Comparison of ENCODE assay signal across 8 mouse cellular contexts in the genomic region with DNA sequence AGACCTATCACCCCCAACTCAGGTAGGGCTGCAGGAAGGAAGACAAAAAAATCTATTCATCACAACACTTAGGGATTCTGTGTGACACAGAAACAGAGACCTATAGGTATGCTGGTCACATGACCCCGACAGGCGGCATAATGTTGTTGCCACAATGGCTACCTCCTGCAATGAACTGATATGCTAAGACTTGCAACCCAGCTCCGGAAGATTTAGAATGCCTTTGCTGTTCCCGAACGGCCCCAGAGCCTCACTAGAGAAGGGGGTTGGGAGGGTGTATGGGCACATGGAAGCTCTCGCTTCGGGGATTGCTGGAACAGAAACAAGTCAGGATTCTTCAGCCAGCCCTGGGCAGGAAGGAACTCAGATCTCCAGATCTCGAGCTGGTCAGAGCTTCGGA. TPM values are rescaled to one million over a fixed set of nuclear protein-coding genes. Genes with fewer than 3 reads are reported as not detected.
DNase-seq lines count a peak whose midpoint lies in the region; ATAC-seq lines count a peak whose summit lies in the region.

No protein-coding gene starts in this region.

- no peak for ATAC-seq in hindbrain, embryonic 13.5 days (ENCODE audit: low FRiP score)

- DNase-seq in adrenal gland, postnatal 10 days, result peak; percentile 44
- no peak for DNase-seq in adrenal gland, adult 8-10 months
- DNase-seq in right cerebral cortex, postnatal 25 days, result peak; percentile 31
- DNase-seq in right cerebral cortex, postnatal 10 days (ENCODE audit: low spot score in 2 of 2), result no peak
- DNase-seq in lung, postnatal 10 days, result peak; percentile 21
- peak; percentile 29 for DNase-seq in telencephalon, adult 2 months (ENCODE audit: low read depth, low spot score)
- DNase-seq in retina, postnatal 1 day, result no peak

- H3K27me3 ChIP-seq in hindbrain, embryonic 13.5 days, result peaks cover 53% of the 10 kb centered on the region

- 0 out of 2 replicates have a peak overlapping the region, but pooled peaks have one; percentile 1 for H3K9ac ChIP-seq in hindbrain, embryonic 13.5 days

- H3K4me2 ChIP-seq in hindbrain, embryonic 13.5 days, result peak overlapping the region; percentile 34

- H3K36me3 ChIP-seq in hindbrain, embryonic 13.5 days, result no peaks in the 10 kb centered on the region

- H3K9me3 ChIP-seq in hindbrain, embryonic 13.5 days, result no peaks in the 10 kb centered on the region

- peak overlapping the region; percentile 92 for H3K27ac ChIP-seq in hindbrain, embryonic 13.5 days

- 5% methylated on average over 9 of the region's 9 CpGs for WGBS in hindbrain, embryonic 13.5 days

- H3K4me1 ChIP-seq in hindbrain, embryonic 13.5 days (replicated peaks), result peaks cover 58% of the 10 kb centered on the region

- H3K4me3 ChIP-seq in hindbrain, embryonic 13.5 days, result no peak overlapping the region

RNA-seq across cellular contexts. Expression of gene Tnrc6c, which starts 55.5 kb away (rescaled TPM):
- total RNA-seq in adrenal gland, postnatal 10 days (2021), result 10 to 100 TPM; 20.3 to 23.7 TPM
- total RNA-seq in adrenal gland, adult 8-10 months (2022), result 10 to 100 TPM; 22.3 to 41.0 (median 31.9) TPM
- 24.9 and 27.3 TPM in 2 replicates for polyA plus RNA-seq in hindbrain, embryonic 13.5 days (2015; fragmentation: Nextera tagmentation; extraction: Ambion mirVana)

Comparison
In these comparisons a context has a peak if more than half of its experiments do, and no peak if none do; other contexts are left out.
1. DNase-seq: peak in adrenal gland, postnatal 10 days (single experiment), right cerebral cortex, postnatal 25 days (single experiment), lung, postnatal 10 days (single experiment) and telencephalon, adult 2 months (single experiment); none in adrenal gland, adult 8-10 months (single experiment), right cerebral cortex, postnatal 10 days (0 of 2) and retina, postnatal 1 day (single experiment).